Mouse (Mus musculus) large intestine, adult 2 months (tissue): ENCODE results near the gene Scgb3a1. TPM values are rescaled to one million over a fixed set of nuclear protein-coding genes. Genes with fewer than 3 reads are reported as not detected.

Experiments used
- DNase-seq: peaks from one replicate; pipeline ENCODE4 v3.0.0-alpha.2; 2012; ENCODE audit warnings: low read depth, low spot score
- WGBS: fragments of 180-500 bp; shearing (Covaris S2); methylation state at CpG from one replicate; pipeline ENCODE4 v1.1.7; 2018; 5-methylcytosine and 5-hydroxymethylcytosine counted together
- polyA plus RNA-seq: library from polyadenylated mRNA; depleted of rRNA; stranded (reverse); fragments of >200 nt; gene quantifications from 2 replicates; pipeline ENCODE4 v1.2.3, GENCODE M21; 2012; rRNA removed

Gene Scgb3a1
- polyA plus RNA-seq: 9.8 and 11.7 TPM in 2 replicates

- DNase-seq: no peak
- WGBS: 46% methylated on average over 5 of the region's 5 CpGs
Observed at GRCm38 (mm10) chr11:49663310-49663709, at the start of gene Scgb3a1. Gene Scgb3a1, plus strand, starts transcription at chr11:49663610.

GRCm38 (mm10) chr11:49615856-49616725, 47.3 kb upstream of the Scgb3a1 start:
- WGBS: 82% methylated on average over 10 of the region's 10 CpGs
- no peak for DNase-seq

GRCm38 (mm10) chr11:49618476-49618875, 44.9 kb upstream of the Scgb3a1 start:
- DNase-seq: no peak

GRCm38 (mm10) chr11:49621953-49622352, 41.5 kb upstream of the Scgb3a1 start:
- DNase-seq: no peak
- 78% methylated on average over 5 of the region's 5 CpGs for WGBS

More at GRCm38 (mm10) chr11:49618476-49618875, 44.9 kb upstream of the Scgb3a1 start:
- 69% methylated on average over 8 of the region's 8 CpGs for WGBS

GRCm38 (mm10) chr11:49624156-49624555, 39.3 kb upstream of the Scgb3a1 start:
- no peak for DNase-seq
- WGBS: 78% methylated on average over 3 of the region's 3 CpGs

GRCm38 (mm10) chr11:49625863-49626262, 37.5 kb upstream of the Scgb3a1 start:
- no peak for DNase-seq
- WGBS: 64% methylated on average over 15 of the region's 15 CpGs

GRCm38 (mm10) chr11:49626748-49627147, 36.7 kb upstream of the Scgb3a1 start:
- no peak for DNase-seq
- 63% methylated on average over 8 of the region's 8 CpGs for WGBS

- DNase-seq: no peak
- WGBS: 20% methylated on average over 3 of the region's 3 CpGs
Observed at GRCm38 (mm10) chr11:49631154-49631553, 32.3 kb upstream of the Scgb3a1 start.

- 71% methylated on average over 2 of the region's 2 CpGs for WGBS
- DNase-seq: no peak
Observed at GRCm38 (mm10) chr11:49632256-49632655, 31.2 kb upstream of the Scgb3a1 start.

- no peak for DNase-seq
- WGBS: 7% methylated on average over 22 of the region's 22 CpGs
Observed at GRCm38 (mm10) chr11:49634101-49634500, 29.3 kb upstream of the Scgb3a1 start.

- WGBS: 43% methylated on average over 6 of the region's 6 CpGs
Observed at GRCm38 (mm10) chr11:49635671-49636070, 27.7 kb upstream of the Scgb3a1 start.

GRCm38 (mm10) chr11:49636449-49636848, 27.0 kb upstream of the Scgb3a1 start:
- DNase-seq: no peak
- 11% methylated on average over 11 of the region's 11 CpGs for WGBS

More at GRCm38 (mm10) chr11:49635671-49636070, 27.7 kb upstream of the Scgb3a1 start:
- no peak for DNase-seq

GRCm38 (mm10) chr11:49645677-49646076, 17.7 kb upstream of the Scgb3a1 start:
- no peak for DNase-seq
- WGBS: 48% methylated on average over 8 of the region's 8 CpGs

GRCm38 (mm10) chr11:49650113-49650993, 13.1 kb upstream of the Scgb3a1 start:
- no peak for DNase-seq
- WGBS: 51% methylated on average over 18 of the region's 18 CpGs

GRCm38 (mm10) chr11:49650994-49651761, 12.2 kb upstream of the Scgb3a1 start:
- WGBS: 58% methylated on average over 16 of the region's 16 CpGs
- DNase-seq: no peak

- DNase-seq: no peak
Observed at GRCm38 (mm10) chr11:49651762-49652322, 11.6 kb upstream of the Scgb3a1 start.

GRCm38 (mm10) chr11:49652401-49653078, 10.9 kb upstream of the Scgb3a1 start:
- DNase-seq: peak; percentile 40
- WGBS: 17% methylated on average over 19 of the region's 19 CpGs

More at GRCm38 (mm10) chr11:49651762-49652322, 11.6 kb upstream of the Scgb3a1 start:
- WGBS: 77% methylated on average over 10 of the region's 10 CpGs

GRCm38 (mm10) chr11:49653079-49653408, 10.4 kb upstream of the Scgb3a1 start:
- WGBS: 34% methylated on average over 11 of the region's 11 CpGs
- no peak for DNase-seq

GRCm38 (mm10) chr11:49654651-49655050, 8.8 kb upstream of the Scgb3a1 start:
- 92% methylated on average over 5 of the region's 5 CpGs for WGBS

More at GRCm38 (mm10) chr11:49654651-49655050, 8.8 kb upstream of the Scgb3a1 start:
- no peak for DNase-seq
